Mouse (Mus musculus) sigmoid colon, adult 10 weeks (tissue): ENCODE data around the gene Tecr. TPM values are rescaled to one million over a fixed set of nuclear protein-coding genes. Genes with fewer than 3 reads are reported as not detected.

Experiments used
- polyA plus RNA-seq: library from polyadenylated mRNA; stranded (reverse); fragments of 350-450 nt; fragmentation: Illumina TruSeq; extraction: RNeasy Lipid Tissue Mini Kit (QIAGEN cat#74804); gene quantifications from one replicate; pipeline ENCODE4 v1.2.3, GENCODE M21; 2014; ENCODE audit warnings: low read depth, low replicate concordance

Gene Tecr
- 19.4 TPM for polyA plus RNA-seq

GRCm38 (mm10) chr8:83607661-83608397 is at the start of gene Tecr, which contains the start of gene Dnajb1:
TSS of gene Tecr (minus strand) at chr8:83607971.
TSS of gene Dnajb1 (plus strand) at chr8:83608193.

GRCm38 (mm10) chr8:83652030-83652743 is 44.4 kb upstream of the Tecr start, which contains the start of gene Gipc1:
TSS of gene Gipc1 (plus strand) at chr8:83652677.

GRCm38 (mm10) chr8:83566469-83567395 is 41.0 kb downstream of the Tecr start, which contains the start of gene Ndufb7:
TSS of gene Ndufb7 (plus strand) at chr8:83566671.

GRCm38 (mm10) chr8:83535736-83536135 is 72.0 kb downstream of the Tecr start, which contains the start of gene Olfr370:
TSS of gene Olfr370 (plus strand) at chr8:83535780.

Other genes starting within 250 kb of the Tecr start
- gene Clgn, start 218.1 kb downstream of the Tecr start, polyA plus RNA-seq, result 0.76 TPM
- gene Scoc, start 149.6 kb downstream of the Tecr start, polyA plus RNA-seq, result 144 TPM
- gene Olfr370, start 72.2 kb downstream of the Tecr start, polyA plus RNA-seq, result not detected
- 0.63 TPM for gene Ndufb7, start 41.3 kb downstream of the Tecr start, polyA plus RNA-seq
- gene Dnajb1, start 222 bp upstream of the Tecr start, polyA plus RNA-seq, result 12.3 TPM
- gene Gipc1, start 44.7 kb upstream of the Tecr start, polyA plus RNA-seq, result not detected
- 1.3 TPM for gene Ptger1, start 58.7 kb upstream of the Tecr start, polyA plus RNA-seq
- 20.5 TPM for gene Pkn1, start 91.2 kb upstream of the Tecr start, polyA plus RNA-seq
- gene Ddx39, start 107.2 kb upstream of the Tecr start, polyA plus RNA-seq, result 7.6 TPM
- 10.3 TPM for gene Adgre5, start 133.4 kb upstream of the Tecr start, polyA plus RNA-seq